Mouse (Mus musculus): ENCODE measurements at regions not wholly inside any gene's neighbourhood (a gene's known extent, or its start where the extent isn't known, plus 50 kb on each side); places are given as distances from the start of the nearest gene placed in this dataset.

DNA sequence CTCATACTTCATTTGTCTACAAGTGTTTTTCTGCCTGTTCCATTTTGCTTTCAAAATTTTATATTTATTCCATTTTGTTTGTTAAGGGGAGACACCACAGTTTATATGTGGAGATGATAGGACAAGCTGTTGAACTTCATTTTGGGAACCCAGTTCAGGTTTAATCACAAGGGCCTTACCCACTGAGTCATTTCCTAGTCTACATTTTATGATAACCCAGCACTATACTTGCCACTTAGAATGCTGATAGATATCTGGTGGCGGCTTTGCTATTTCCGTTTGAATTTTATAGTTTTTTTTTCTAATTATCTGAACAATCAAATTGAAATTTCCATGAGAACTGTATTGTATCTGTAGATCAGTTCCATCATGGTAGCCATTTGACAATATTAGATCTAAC, 869.5 kb upstream of the B3galt2 start:
- H3K27ac ChIP-seq (ENCODE audit: control insufficient read depth, low read depth, low read length), result no peak overlapping the region
- H3K4me1 ChIP-seq (ENCODE audit: control insufficient read depth in 1 of 2, insufficient read depth in 2 of 2, low read length in 2 of 2), result no peaks in the 10 kb centered on the region
- H3K36me3 ChIP-seq (ENCODE audit: control insufficient read depth in 1 of 2, insufficient read depth in 2 of 2, low read length in 2 of 2), result peaks cover 0 to 2% of the 10 kb centered on the region in 2 experiments; a peak in 2 of 4 replicates
- TF ChIP-seq GATA1 (IDR thresholded peaks at IDR 0.05; ENCODE audit: low read depth, low read length) (peak; percentile 36; the same call in 1 of the 2 replicates), MYC (IDR thresholded peaks at IDR 0.05; ENCODE audit: low read depth, low read length) (no peak), EP300 (IDR thresholded peaks at IDR 0.05; ENCODE audit: low read depth in 1 of 2, low read length in 2 of 2) (peak; percentile 18 to 64; a peak in 3 of 4 replicates)
- H3K27me3 ChIP-seq (ENCODE audit: control insufficient read depth in 1 of 2, insufficient read depth in 2 of 2, low read length in 2 of 2), result no peaks in the 10 kb centered on the region
- no peak overlapping the region for H3K9ac ChIP-seq (ENCODE audit: control insufficient read depth, low read depth, low read length, poor library complexity, severe bottlenecking)
- no peaks in the 10 kb centered on the region for H3K79me2 ChIP-seq (ENCODE audit: control insufficient read depth, insufficient read depth, low read length, poor library complexity)
- no peaks in the 10 kb centered on the region for H3K9me3 ChIP-seq (replicated peaks; ENCODE audit: insufficient read depth, low read length)
- DNase-seq (ENCODE audit: low read depth, low spot score), result peak; percentile 17
- H3K4me3 ChIP-seq (ENCODE audit: control insufficient read depth in 1 of 2, insufficient read depth in 1 of 2, low read depth in 2 of 2, low read length in 2 of 2), result no peak overlapping the region

Data from MEL (cell line).